Mouse (Mus musculus): ENCODE measurements around the gene Dennd5a.

GRCm38 (mm10) chr7:109924965-109925364 is 35.3 kb downstream of the Dennd5a start:
- no peak for TF ChIP-seq POLR2A (IDR thresholded peaks at IDR 0.05; ENCODE audit: extremely low read depth, insufficient read depth, low read length)
- TF ChIP-seq CTCF (IDR thresholded peaks at IDR 0.05; ENCODE audit: extremely low read depth, insufficient read depth, low read length): no peak
